Comparison of ENCODE assay signal across 11 mouse cellular contexts in the genomic region with DNA sequence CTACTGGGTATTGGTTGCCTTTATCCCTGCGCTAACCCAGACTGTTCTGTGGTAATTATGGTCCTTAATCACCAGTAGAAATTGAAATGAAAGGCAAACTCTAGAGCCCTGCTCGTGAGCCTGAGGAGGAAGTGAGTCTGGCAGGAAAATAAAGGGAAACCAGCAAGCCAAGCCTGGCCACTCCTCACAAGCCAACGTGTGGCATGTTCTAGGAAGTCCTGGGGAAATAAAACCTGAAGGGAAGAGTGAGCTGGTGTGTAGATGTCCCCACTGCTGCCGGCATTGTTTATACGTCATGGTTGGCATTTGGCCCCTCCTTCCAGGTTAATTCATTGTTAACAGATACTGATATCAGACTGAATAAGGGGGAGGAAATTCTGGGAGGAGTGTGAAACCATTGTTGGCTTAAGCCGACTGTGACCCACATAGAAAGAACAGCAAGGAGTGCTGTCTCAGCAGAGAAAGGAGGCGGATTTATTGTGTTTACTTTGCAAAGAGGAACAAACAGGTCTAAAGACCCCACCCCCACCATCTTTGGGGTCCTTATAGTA.
DNase-seq lines count a peak whose midpoint lies in the region; ATAC-seq and TF ChIP-seq lines count a peak whose summit lies in the region.
"Had no signal": no experiment of that assay in that cellular context is flagged by ENCODE, and none has a peak within 500 bp of the region (broad histone marks: within the 10 kb centered on the region; RNA-seq: fewer than 3 reads in every experiment).

No protein-coding gene starts in this region.

- H3K36me3 ChIP-seq in liver, postnatal 0 days (replicated peaks; ENCODE audit: insufficient read depth, low read length) = no peaks in the 10 kb centered on the region
- no peaks in the 10 kb centered on the region for H3K36me3 ChIP-seq in liver, embryonic 11.5 days (ENCODE audit: control insufficient read depth, insufficient read depth, low read length)
- H3K36me3 ChIP-seq in intestine, embryonic 16.5 days (ENCODE audit: control insufficient read depth, insufficient read depth, low read length) = no peaks in the 10 kb centered on the region
- H3K36me3 ChIP-seq in stomach, postnatal 0 days (ENCODE audit: control insufficient read depth, insufficient read depth, low read length) = no peaks in the 10 kb centered on the region
- H3K36me3 ChIP-seq in neural tube, embryonic 15.5 days = no peaks in the 10 kb centered on the region
- no peaks in the 10 kb centered on the region for H3K36me3 ChIP-seq in forebrain, embryonic 16.5 days (ENCODE audit: control insufficient read depth, insufficient read depth)
- H3K36me3 ChIP-seq: limb, embryonic 10.5 days had no signal

- H3K4me3 ChIP-seq in liver, postnatal 0 days (ENCODE audit: low read depth, low read length) = no peak overlapping the region
- no peak overlapping the region for H3K4me3 ChIP-seq in liver, embryonic 11.5 days (ENCODE audit: low read depth, low read length)
- H3K4me3 ChIP-seq in intestine, embryonic 16.5 days (ENCODE audit: low read length) = no peak overlapping the region
- H3K4me3 ChIP-seq in stomach, postnatal 0 days (ENCODE audit: low read depth, low read length) = no peak overlapping the region
- H3K4me3 ChIP-seq in neural tube, embryonic 15.5 days (replicated peaks) = no peak overlapping the region
- H3K4me3 ChIP-seq in forebrain, embryonic 16.5 days (replicated peaks; ENCODE audit: low read length) = no peak overlapping the region
- H3K4me3 ChIP-seq: limb, embryonic 10.5 days had no signal

- DNase-seq in liver, postnatal 0 days = no peak
- no peak for DNase-seq in liver, embryonic 11.5 days (ENCODE audit: low spot score)
- peak; percentile 41 for DNase-seq in lung, postnatal 25 days (ENCODE audit: low spot score)
- DNase-seq in stomach, postnatal 0 days (ENCODE audit: low spot score) = peak; percentile 30
- DNase-seq: cerebellum, adult 8-10 months; right cerebral cortex, postnatal 14 days had no signal

- TF ChIP-seq EP300 in liver, postnatal 0 days (IDR thresholded peaks at IDR 0.05; ENCODE audit: low read depth) = no peak
- no peak for TF ChIP-seq EP300 in stomach, postnatal 0 days (optimal IDR thresholded peaks at IDR 0.05)

- no peak for ATAC-seq in liver, postnatal 0 days
- no peak for ATAC-seq in liver, embryonic 11.5 days (replicated peaks; ENCODE audit: low FRiP score)
- peak; percentile 73 for ATAC-seq in intestine, embryonic 16.5 days
- ATAC-seq in stomach, postnatal 0 days (ENCODE audit: low FRiP score, low TSS enrichment) = peak; percentile 83
- no peak for ATAC-seq in neural tube, embryonic 15.5 days (ENCODE audit: low FRiP score)
- ATAC-seq in forebrain, embryonic 16.5 days = no peak
- ATAC-seq: inflammation-experienced regulatory T-cells, adult 6 months had no signal

- H3K27ac ChIP-seq in liver, postnatal 0 days (ENCODE audit: low read depth) = 0 out of 2 replicates have a peak overlapping the region, but pooled peaks have one; percentile 34
- no peak overlapping the region for H3K27ac ChIP-seq in liver, embryonic 11.5 days (ENCODE audit: low read depth, low read length)
- peak overlapping the region; percentile 13; the same call in 1 of the 2 replicates for H3K27ac ChIP-seq in intestine, embryonic 16.5 days (ENCODE audit: low read length)
- no peak overlapping the region for H3K27ac ChIP-seq in stomach, postnatal 0 days (replicated peaks)
- H3K27ac ChIP-seq in neural tube, embryonic 15.5 days (replicated peaks) = no peak overlapping the region
- no peak overlapping the region for H3K27ac ChIP-seq in forebrain, embryonic 16.5 days (ENCODE audit: low read length)
- H3K27ac ChIP-seq: limb, embryonic 10.5 days had no signal

- no peaks in the 10 kb centered on the region for H3K9me3 ChIP-seq in liver, postnatal 0 days (ENCODE audit: low read length)
- no peaks in the 10 kb centered on the region for H3K9me3 ChIP-seq in liver, embryonic 11.5 days (ENCODE audit: control insufficient read depth, low read length)
- no peaks in the 10 kb centered on the region for H3K9me3 ChIP-seq in intestine, embryonic 16.5 days (ENCODE audit: control insufficient read depth, low read length)
- H3K9me3 ChIP-seq in stomach, postnatal 0 days (ENCODE audit: control insufficient read depth, low read length) = no peaks in the 10 kb centered on the region
- H3K9me3 ChIP-seq in neural tube, embryonic 15.5 days (replicated peaks) = no peaks in the 10 kb centered on the region
- no peaks in the 10 kb centered on the region for H3K9me3 ChIP-seq in forebrain, embryonic 16.5 days (ENCODE audit: control insufficient read depth, low read length)
- H3K9me3 ChIP-seq: limb, embryonic 10.5 days had no signal

- H3K4me2 ChIP-seq in liver, postnatal 0 days (ENCODE audit: low read depth, low read length) = no peak overlapping the region
- no peak overlapping the region for H3K4me2 ChIP-seq in liver, embryonic 11.5 days
- no peak overlapping the region for H3K4me2 ChIP-seq in intestine, embryonic 16.5 days (ENCODE audit: low read depth, low read length)
- H3K4me2 ChIP-seq in stomach, postnatal 0 days (replicated peaks; ENCODE audit: low read depth) = no peak overlapping the region
- no peak overlapping the region for H3K4me2 ChIP-seq in neural tube, embryonic 15.5 days
- H3K4me2 ChIP-seq in forebrain, embryonic 16.5 days (ENCODE audit: low read length) = no peak overlapping the region

- H3K4me1 ChIP-seq in liver, postnatal 0 days (ENCODE audit: insufficient read depth) = peaks cover 22% of the 10 kb centered on the region
- H3K4me1 ChIP-seq in liver, embryonic 11.5 days (replicated peaks; ENCODE audit: control insufficient read depth, insufficient read depth, low read length) = peaks cover 17% of the 10 kb centered on the region
- peaks cover 7% of the 10 kb centered on the region for H3K4me1 ChIP-seq in intestine, embryonic 16.5 days (ENCODE audit: control insufficient read depth, insufficient read depth, low read length)
- H3K4me1 ChIP-seq in stomach, postnatal 0 days (replicated peaks; ENCODE audit: control insufficient read depth, insufficient read depth) = peaks cover 3% of the 10 kb centered on the region; the same call in 1 of the 2 replicates
- H3K4me1 ChIP-seq in neural tube, embryonic 15.5 days = peaks cover 11% of the 10 kb centered on the region
- H3K4me1 ChIP-seq in forebrain, embryonic 16.5 days (replicated peaks; ENCODE audit: control insufficient read depth, insufficient read depth, low read length) = no peaks in the 10 kb centered on the region

- no peak for TF ChIP-seq CTCF in liver, postnatal 0 days (IDR thresholded peaks at IDR 0.05; ENCODE audit: low read depth)
- TF ChIP-seq CTCF in stomach, postnatal 0 days (IDR thresholded peaks at IDR 0.05; ENCODE audit: low read depth) = no peak

- 27% methylated on average over 7 of the region's 7 CpGs for WGBS in liver, postnatal 0 days (ENCODE audit: insufficient replicate concordance)
- 33% methylated on average over 7 of the region's 7 CpGs for WGBS in liver, embryonic 11.5 days
- WGBS in intestine, embryonic 16.5 days = 31% methylated on average over 7 of the region's 7 CpGs
- WGBS in stomach, postnatal 0 days = 33% methylated on average over 7 of the region's 7 CpGs
- 29% methylated on average over 7 of the region's 7 CpGs for WGBS in neural tube, embryonic 15.5 days
- 36% methylated on average over 7 of the region's 7 CpGs for WGBS in forebrain, embryonic 16.5 days

- no peaks in the 10 kb centered on the region for H3K27me3 ChIP-seq in liver, postnatal 0 days (ENCODE audit: insufficient read depth, low read length)
- H3K27me3 ChIP-seq in liver, embryonic 11.5 days (replicated peaks; ENCODE audit: control insufficient read depth, insufficient read depth, low read length) = no peaks in the 10 kb centered on the region
- no peaks in the 10 kb centered on the region for H3K27me3 ChIP-seq in intestine, embryonic 16.5 days (replicated peaks; ENCODE audit: control insufficient read depth, insufficient read depth, low read length)
- no peaks in the 10 kb centered on the region for H3K27me3 ChIP-seq in stomach, postnatal 0 days (ENCODE audit: control insufficient read depth, insufficient read depth, low read length)
- H3K27me3 ChIP-seq in neural tube, embryonic 15.5 days (replicated peaks) = no peaks in the 10 kb centered on the region
- no peaks in the 10 kb centered on the region for H3K27me3 ChIP-seq in forebrain, embryonic 16.5 days (replicated peaks; ENCODE audit: control insufficient read depth, insufficient read depth, low read length)

- no peak overlapping the region for H3K9ac ChIP-seq in liver, postnatal 0 days (replicated peaks)
- no peak overlapping the region for H3K9ac ChIP-seq in liver, embryonic 11.5 days (ENCODE audit: low read depth, low read length)
- H3K9ac ChIP-seq in intestine, embryonic 16.5 days (ENCODE audit: low read depth, low read length) = no peak overlapping the region
- H3K9ac ChIP-seq in stomach, postnatal 0 days (ENCODE audit: low read length) = no peak overlapping the region
- no peak overlapping the region for H3K9ac ChIP-seq in neural tube, embryonic 15.5 days (replicated peaks)
- no peak overlapping the region for H3K9ac ChIP-seq in forebrain, embryonic 16.5 days (replicated peaks; ENCODE audit: low read depth, low read length)

Comparison
In these comparisons a context has a peak if more than half of its experiments do, and no peak if none do; other contexts are left out.
1. H3K27ac ChIP-seq: peak in liver, postnatal 0 days (single experiment) and intestine, embryonic 16.5 days (single experiment); none in liver, embryonic 11.5 days (single experiment), stomach, postnatal 0 days (single experiment), neural tube, embryonic 15.5 days (single experiment) and forebrain, embryonic 16.5 days (single experiment).
2. ATAC-seq: peak in intestine, embryonic 16.5 days (single experiment) and stomach, postnatal 0 days (single experiment); none in liver, postnatal 0 days (single experiment), liver, embryonic 11.5 days (single experiment), neural tube, embryonic 15.5 days (single experiment) and forebrain, embryonic 16.5 days (single experiment).
3. DNase-seq: peak in lung, postnatal 25 days (single experiment) and stomach, postnatal 0 days (single experiment); none in liver, postnatal 0 days (single experiment) and liver, embryonic 11.5 days (single experiment).